Mouse (Mus musculus): ENCODE results near the gene Dppa2.

Gene Dppa2

GRCm38 (mm10) chr16:48347246-48347645 is 43.5 kb downstream of the Dppa2 start:
- DNase-seq, result no peak

GRCm38 (mm10) chr16:48355716-48356115 is 52.0 kb downstream of the Dppa2 start:
- DNase-seq, result no peak

- DNase-seq, result no peak
Observed at GRCm38 (mm10) chr16:48356417-48356816, 52.7 kb downstream of the Dppa2 start.

GRCm38 (mm10) chr16:48360887-48361286 is 57.2 kb downstream of the Dppa2 start:
- DNase-seq, result peak; percentile 92 to 94

GRCm38 (mm10) chr16:48366801-48367200 is 63.1 kb downstream of the Dppa2 start:
- peak in 1 of 2 experiments; percentile 36 for DNase-seq

- DNase-seq, result peak; percentile 59 to 72
Observed at GRCm38 (mm10) chr16:48368096-48368495, 64.4 kb downstream of the Dppa2 start.

Measured in cerebellum, postnatal 14 days (tissue).